9 mouse cellular contexts compared by ENCODE assay signal in the genomic region with DNA sequence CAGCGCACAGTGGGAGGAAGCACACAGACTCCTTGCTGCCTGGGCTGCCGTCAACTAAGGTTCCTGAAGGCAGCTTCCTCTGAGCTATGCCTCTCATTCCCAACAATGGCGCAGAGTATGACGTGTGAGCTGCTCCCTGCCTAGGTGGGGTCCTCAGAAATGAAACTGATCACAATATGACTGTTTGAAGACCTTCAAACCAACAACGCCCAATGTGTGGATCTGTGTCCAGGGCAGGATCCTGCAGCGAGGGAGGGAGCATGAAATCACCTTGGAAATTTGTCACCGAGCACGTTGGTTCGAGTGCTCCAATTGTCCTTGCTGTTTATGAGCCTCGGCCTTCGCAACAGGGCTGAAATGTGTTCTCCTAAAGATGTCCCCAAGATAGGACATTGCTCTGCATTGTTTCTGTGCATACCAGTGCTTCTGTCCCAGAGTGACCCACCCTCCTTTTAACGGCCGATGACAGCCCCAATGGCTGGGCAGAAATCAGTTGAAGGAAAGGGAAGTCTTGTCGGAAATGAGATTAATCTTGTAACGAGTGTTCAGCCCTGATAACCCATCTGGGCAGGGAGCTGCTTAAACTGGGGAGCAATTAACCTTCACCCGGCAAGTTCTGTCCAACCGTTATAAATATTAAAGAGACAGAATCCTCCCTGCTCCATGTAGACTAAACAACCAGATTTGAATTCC.
DNase-seq lines count a peak whose midpoint lies in the region; ATAC-seq and TF ChIP-seq lines count a peak whose summit lies in the region.
"Had no signal": no experiment of that assay in that cellular context is flagged by ENCODE, and none has a peak within 500 bp of the region (broad histone marks: within the 10 kb centered on the region; RNA-seq: fewer than 3 reads in every experiment).

No protein-coding gene starts in this region.

- H3K4me3 ChIP-seq in kidney, postnatal 0 days (replicated peaks; ENCODE audit: low read depth, low read length) = no peak overlapping the region
- H3K4me3 ChIP-seq in hindbrain, embryonic 16.5 days (ENCODE audit: low read length) = no peak overlapping the region
- no peak overlapping the region for H3K4me3 ChIP-seq in forebrain, postnatal 0 days (ENCODE audit: low read depth, low read length)
- H3K4me3 ChIP-seq: erythroblast, embryonic 14.5 days had no signal

- peak overlapping the region; percentile 77 for H3K27ac ChIP-seq in kidney, postnatal 0 days
- no peak overlapping the region for H3K27ac ChIP-seq in hindbrain, embryonic 16.5 days (ENCODE audit: low read depth, low read length)
- H3K27ac ChIP-seq in forebrain, postnatal 0 days (ENCODE audit: low read depth, low read length) = no peak overlapping the region

- H3K36me3 ChIP-seq in kidney, postnatal 0 days (ENCODE audit: insufficient read depth, low read length) = no peaks in the 10 kb centered on the region
- H3K36me3 ChIP-seq in hindbrain, embryonic 16.5 days (ENCODE audit: control insufficient read depth, insufficient read depth, low read length) = no peaks in the 10 kb centered on the region
- H3K36me3 ChIP-seq in forebrain, postnatal 0 days (ENCODE audit: insufficient read depth) = no peaks in the 10 kb centered on the region

- 0 out of 2 replicates have a peak, but pooled peaks have one; percentile 13 for ATAC-seq in kidney, postnatal 0 days (replicated peaks; ENCODE audit: low FRiP score, low read depth)
- ATAC-seq in hindbrain, embryonic 16.5 days = no peak
- ATAC-seq in forebrain, postnatal 0 days = no peak

- no peaks in the 10 kb centered on the region for H3K27me3 ChIP-seq in kidney, postnatal 0 days (ENCODE audit: insufficient read depth, low read length)
- H3K27me3 ChIP-seq in hindbrain, embryonic 16.5 days (replicated peaks; ENCODE audit: control insufficient read depth, insufficient read depth, low read length) = no peaks in the 10 kb centered on the region
- no peaks in the 10 kb centered on the region for H3K27me3 ChIP-seq in forebrain, postnatal 0 days (ENCODE audit: insufficient read depth, low read length)

- H3K9ac ChIP-seq in kidney, postnatal 0 days (ENCODE audit: low read depth, low read length) = no peak overlapping the region
- H3K9ac ChIP-seq in hindbrain, embryonic 16.5 days (ENCODE audit: low read depth, low read length) = no peak overlapping the region
- H3K9ac ChIP-seq in forebrain, postnatal 0 days = no peak overlapping the region

- H3K4me2 ChIP-seq in kidney, postnatal 0 days (ENCODE audit: low read length) = no peak overlapping the region
- H3K4me2 ChIP-seq in hindbrain, embryonic 16.5 days (ENCODE audit: low read length) = no peak overlapping the region
- no peak overlapping the region for H3K4me2 ChIP-seq in forebrain, postnatal 0 days (ENCODE audit: low read depth)

- DNase-seq in adrenal gland, postnatal 36 days = peak; percentile 30 to 42
- DNase-seq in heart, adult 9 months (ENCODE audit: low spot score in 2 of 2) = peak; percentile 78 to 92
- peak; percentile 64 for DNase-seq in kidney, postnatal 0 days (ENCODE audit: low spot score)
- peak; percentile 85 for DNase-seq in lung, postnatal 25 days (ENCODE audit: low spot score)
- DNase-seq in cerebellum, adult 9-11 months = no peak
- DNase-seq in cerebellum, adult 11-12 months = no peak
- no peak for DNase-seq in forebrain, postnatal 0 days

- H3K4me1 ChIP-seq in kidney, postnatal 0 days (replicated peaks; ENCODE audit: insufficient read depth, low read length) = peaks cover 4% of the 10 kb centered on the region; the same call in 1 of the 2 replicates
- H3K4me1 ChIP-seq in hindbrain, embryonic 16.5 days (ENCODE audit: control insufficient read depth, insufficient read depth, low read depth, low read length) = no peaks in the 10 kb centered on the region
- no peaks in the 10 kb centered on the region for H3K4me1 ChIP-seq in forebrain, postnatal 0 days (ENCODE audit: insufficient read depth)

- WGBS in kidney, postnatal 0 days = 43% methylated on average over 17 of the region's 17 CpGs
- 83% methylated on average over 17 of the region's 17 CpGs for WGBS in hindbrain, embryonic 16.5 days
- 81% methylated on average over 17 of the region's 17 CpGs for WGBS in forebrain, postnatal 0 days

- H3K9me3 ChIP-seq in kidney, postnatal 0 days (replicated peaks; ENCODE audit: low read length) = no peaks in the 10 kb centered on the region
- no peaks in the 10 kb centered on the region for H3K9me3 ChIP-seq in hindbrain, embryonic 16.5 days (ENCODE audit: control insufficient read depth, low read length)
- no peaks in the 10 kb centered on the region for H3K9me3 ChIP-seq in forebrain, postnatal 0 days (ENCODE audit: low read length)

- no peak for TF ChIP-seq CTCF in kidney, postnatal 0 days (IDR thresholded peaks at IDR 0.05; ENCODE audit: low read depth)
- TF ChIP-seq CTCF in forebrain, postnatal 0 days (IDR thresholded peaks at IDR 0.05; ENCODE audit: low read depth) = no peak

Comparison
In these comparisons a context has a peak if more than half of its experiments do, and no peak if none do; other contexts are left out.
1. DNase-seq: peak in adrenal gland, postnatal 36 days (2 of 2), heart, adult 9 months (2 of 2), kidney, postnatal 0 days (single experiment) and lung, postnatal 25 days (single experiment); none in cerebellum, adult 9-11 months (single experiment), cerebellum, adult 11-12 months (single experiment) and forebrain, postnatal 0 days (single experiment).